Mouse (Mus musculus): Measurements from ENCODE around the gene Lmbr1l. TPM values are rescaled to one million over a fixed set of nuclear protein-coding genes. Genes with fewer than 3 reads are reported as not detected.

Lmbr1l gene
- total RNA-seq, 2 experiments from 2014 or later: 13.7 to 17.9 TPM

DNA sequence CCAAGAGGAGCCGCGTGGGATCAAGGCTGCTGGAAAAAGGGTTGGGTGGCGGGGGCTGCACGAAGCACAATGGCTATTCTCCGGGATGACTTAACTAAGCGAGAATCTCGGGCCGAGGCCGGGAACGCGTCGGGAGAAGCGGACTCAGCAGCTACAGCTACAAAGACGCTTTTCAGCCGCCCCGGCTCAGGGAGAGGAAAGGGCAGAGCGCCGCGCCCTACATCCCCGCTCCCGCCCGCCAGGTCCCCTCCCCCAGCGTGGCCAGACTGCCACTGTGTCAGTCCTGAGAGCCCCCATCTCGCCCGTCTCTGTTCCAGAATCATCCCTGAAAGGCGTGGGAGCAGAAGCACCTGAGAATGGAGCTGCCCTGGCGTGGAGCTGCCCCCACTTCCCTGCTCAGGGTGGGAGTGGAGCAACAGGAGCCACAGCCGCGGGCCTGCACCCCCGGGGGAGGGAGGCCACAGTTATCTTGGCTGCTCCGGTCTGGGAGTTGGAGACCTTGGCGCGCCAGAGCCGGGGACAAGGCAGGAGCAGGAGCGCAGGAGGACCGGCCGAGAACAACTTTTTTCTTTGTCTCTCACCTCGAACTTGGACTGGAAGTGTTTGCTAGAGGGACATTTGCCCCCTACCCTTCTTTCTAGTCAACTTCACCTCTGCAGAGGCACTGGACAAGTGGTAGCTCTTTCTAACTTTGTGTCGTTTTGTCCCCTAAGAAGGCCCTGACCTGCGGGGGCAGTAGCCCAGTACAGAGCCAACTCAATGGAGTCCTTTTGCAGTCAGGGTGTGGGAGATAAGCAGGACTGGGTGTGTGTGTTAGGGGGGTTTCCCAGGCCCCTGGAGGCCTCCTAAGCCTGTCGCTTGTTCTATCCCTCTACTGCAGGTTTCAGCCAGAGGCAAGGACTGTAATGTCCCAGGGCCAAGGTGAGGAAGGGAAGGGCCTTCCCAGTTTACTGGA is 22.1 kb downstream of the Lmbr1l start:
- DNase-seq (ENCODE audit: low spot score in 2 of 2): no peak

DNA sequence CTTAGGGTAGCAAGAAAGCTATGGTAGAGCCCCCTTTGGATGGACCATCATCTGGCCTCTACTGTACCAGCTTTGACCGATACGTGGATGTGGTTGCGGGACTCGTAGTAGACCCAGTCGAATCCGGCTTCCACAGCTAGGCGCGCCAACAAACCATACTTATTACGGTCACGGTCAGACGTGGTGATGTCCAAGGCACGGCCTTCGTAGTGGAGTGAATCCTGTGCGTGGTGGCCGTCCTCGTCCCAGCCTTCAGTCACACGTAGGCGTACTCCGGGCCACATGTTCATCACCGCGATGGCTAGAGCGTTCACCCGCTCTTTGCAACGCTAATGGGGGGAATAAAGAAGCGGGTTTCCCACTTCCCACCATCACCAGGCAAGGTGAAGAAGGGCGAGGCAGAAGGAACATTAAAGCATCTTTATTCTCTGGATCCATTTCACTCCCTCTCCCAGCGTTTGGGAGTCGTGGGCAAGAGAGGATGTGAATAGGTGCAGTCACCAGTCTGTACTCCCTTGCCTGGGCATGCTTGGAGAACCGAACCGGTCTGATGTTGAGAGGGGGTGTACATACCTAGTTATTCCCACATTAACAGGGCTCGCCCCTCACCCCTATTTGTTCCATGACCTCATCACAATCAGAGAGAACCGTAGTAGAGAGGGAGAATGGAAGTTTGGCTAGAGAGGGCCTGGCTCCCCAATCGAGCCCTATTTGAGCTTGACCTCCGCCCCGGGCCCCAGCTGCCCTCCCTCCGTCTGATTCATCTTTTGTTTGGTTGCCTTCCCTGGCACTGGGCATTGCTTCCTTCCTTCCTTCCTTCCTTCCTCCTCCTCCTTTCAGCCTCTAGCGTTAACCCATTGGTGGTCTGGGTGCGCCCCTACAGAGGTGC is 23.0 kb downstream of the Lmbr1l start:
- no peak for DNase-seq (ENCODE audit: low spot score in 2 of 2)

DNA sequence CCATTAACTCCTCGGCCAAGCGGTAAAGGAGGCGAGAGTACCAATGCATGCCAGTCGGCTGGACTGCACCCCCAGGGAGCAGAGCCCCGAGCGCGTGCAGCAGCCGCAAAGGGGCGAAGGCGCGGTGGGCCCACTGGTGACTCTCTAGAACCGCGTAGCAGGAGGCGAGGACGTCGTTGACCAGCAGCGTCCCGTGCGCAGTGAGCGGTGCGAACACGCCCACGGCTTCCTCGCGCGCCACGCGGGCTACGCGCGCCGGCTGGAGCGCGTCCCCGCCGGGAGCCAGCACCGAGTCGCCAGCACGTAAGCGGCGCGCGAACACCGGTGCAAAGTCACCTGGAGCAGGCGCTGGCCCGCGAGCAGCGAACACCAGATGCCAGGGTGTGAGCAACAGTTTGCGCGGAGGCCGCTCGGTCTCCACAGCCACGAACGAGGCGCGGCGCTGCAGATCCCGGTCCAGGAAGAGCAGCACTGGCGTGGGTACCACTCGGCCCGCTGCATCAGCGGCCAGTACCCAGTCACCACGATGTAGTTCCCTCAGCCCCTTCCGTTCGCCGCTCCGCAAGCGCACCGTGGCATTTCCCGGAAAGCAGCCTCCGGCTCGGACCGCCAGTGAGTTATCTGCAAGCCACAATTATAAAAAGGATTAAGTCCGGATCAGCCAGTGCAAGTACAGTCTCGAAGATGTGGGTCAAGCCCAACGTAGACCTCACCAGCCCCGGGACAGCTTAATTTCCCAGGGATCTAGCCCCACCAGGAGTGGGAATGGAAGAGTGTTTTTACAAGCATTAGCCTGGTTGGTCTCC is 23.9 kb downstream of the Lmbr1l start, which contains the start of gene Rhebl1:
Rhebl1 (minus strand) TSS at position 601 of the 806 bp plus-strand sequence.
- no peak for DNase-seq (ENCODE audit: low spot score in 2 of 2)

DNA sequence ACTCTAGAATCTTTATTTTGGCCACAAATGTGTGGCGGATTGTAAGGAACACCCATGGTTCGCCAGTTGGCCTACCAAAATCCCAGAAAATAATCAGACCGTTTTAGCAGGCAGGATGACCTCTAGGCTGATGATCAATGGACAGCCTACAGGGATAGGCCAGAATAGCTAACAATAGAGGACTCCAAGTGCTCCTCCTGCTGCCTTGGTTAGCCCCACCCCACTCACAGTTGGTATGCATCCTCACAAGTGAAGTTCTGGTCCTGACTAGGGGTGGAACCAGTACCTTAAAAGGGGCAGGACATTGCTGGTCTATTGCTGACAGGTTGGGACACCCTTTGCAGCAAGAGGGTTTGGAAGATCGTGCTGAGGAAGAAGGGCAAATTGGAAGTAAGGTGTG is 25.0 kb downstream of the Lmbr1l start:
- no peak for DNase-seq (ENCODE audit: low spot score in 2 of 2)

DNA sequence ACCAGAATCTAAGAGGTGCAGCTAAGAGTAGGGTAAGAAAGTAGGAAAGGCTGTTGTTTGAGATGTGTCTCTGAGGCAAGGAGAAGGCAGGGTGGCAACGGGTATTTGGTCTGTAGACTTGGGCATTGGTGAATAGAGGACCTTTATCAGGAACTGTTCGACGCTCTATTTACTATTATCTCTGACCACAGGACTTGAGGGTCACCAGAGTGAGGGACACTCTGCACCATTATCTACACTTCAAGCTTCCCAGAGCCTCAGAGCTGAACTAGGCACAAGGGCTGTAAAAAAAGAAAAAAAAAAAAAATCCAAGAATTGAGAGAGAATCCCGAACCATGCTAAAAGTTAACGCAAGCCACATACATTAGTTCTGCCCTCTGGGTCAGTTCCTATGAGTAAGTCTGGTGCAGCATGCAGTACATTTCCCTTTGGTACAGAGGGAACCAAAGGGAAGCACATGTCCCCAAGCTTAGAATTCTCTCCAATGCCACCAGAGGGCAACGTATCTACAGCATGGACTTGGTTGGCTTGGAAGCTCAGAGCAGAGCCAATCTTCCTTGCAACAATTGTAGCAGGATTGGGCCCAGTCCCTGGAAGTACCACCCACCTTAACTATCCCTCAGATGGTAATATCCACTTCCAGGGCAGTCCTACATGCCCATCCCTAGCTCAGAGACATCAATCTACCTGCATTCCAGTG is 26.0 kb downstream of the Lmbr1l start:
- DNase-seq (ENCODE audit: low spot score in 2 of 2): peak; percentile 54 to 80

DNA sequence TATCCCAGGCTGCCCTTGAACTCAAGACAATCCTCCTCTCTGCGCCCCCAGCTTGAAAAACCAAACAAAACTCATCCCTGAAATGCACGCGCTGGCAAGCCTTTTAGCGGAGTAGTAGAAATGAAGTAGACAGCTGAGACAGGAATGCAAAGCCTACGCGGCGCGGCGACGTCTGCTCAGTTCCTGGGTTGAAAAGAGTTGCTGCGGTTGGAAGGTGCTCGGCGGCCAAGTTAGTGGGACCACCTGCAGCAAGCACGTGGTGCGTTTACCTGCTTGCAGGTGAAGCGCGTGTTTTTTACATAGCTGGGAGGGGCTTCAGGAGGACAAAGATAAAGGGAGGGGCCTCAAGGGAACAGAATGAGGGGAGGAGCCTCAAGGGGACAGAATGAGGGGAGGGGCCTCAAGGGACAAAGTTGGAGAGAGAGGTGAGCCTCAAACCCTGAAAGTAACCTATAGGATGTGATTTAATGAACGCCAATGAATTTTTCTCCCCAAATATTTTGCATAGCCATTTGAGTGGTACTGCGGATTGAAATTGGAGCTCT is 26.8 kb downstream of the Lmbr1l start:
- no peak for DNase-seq (ENCODE audit: low spot score in 2 of 2)

DNA sequence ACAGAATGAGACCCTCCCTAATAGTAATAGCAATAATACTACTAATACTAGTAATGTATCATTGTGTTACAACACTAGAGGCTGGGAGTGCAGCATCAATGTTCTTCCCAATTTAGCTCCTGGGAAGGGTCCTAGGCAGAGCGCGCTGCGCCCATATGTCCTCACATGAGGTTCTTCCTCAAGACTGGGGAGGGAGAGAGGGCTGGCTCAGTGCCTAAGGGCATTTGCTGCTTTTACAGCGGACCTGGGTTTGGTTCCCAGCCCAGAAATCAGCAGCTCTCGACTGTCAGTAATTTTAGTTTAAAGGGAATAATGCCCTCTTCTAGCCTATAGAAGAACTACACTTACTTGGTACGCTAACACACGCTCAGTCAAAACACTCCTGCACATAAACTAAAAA is 30.5 kb downstream of the Lmbr1l start:
- DNase-seq (ENCODE audit: low spot score in 2 of 2): no peak

DNA sequence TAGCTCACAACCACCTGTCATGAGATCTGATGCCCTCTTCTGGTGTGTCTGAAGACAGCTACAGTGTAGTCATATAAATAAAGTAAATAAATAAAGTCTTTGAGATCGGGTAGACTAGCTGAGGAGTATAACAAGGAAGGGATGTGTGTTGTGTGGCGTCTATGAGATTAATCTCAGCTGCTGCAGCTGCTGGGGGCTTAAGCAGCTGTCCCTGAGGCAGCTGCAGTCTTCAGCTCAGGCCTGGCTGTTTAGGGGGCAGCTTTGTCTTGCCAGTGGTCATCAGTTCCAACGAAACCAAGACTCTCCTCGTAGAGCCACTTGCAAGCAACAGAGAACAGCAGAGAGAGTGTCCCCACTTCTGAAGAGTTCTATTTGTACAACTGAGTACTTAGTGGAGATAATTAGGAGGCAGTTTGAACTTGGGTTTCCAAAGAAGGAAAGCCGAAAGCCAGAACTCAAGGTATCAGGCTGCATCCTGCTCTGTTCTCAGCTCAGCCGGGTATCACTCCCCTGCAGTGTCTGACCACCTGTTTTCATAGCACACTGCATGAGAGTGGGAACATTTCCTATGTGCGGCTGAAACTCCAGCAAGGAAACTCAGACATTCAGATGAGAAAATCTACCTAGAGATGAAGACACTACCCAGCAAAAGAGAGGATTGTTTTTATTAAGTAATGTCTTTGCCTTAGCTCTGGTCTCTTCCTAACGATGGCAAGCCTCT is 31.2 kb downstream of the Lmbr1l start:
- DNase-seq (ENCODE audit: low spot score in 2 of 2): no peak

DNA sequence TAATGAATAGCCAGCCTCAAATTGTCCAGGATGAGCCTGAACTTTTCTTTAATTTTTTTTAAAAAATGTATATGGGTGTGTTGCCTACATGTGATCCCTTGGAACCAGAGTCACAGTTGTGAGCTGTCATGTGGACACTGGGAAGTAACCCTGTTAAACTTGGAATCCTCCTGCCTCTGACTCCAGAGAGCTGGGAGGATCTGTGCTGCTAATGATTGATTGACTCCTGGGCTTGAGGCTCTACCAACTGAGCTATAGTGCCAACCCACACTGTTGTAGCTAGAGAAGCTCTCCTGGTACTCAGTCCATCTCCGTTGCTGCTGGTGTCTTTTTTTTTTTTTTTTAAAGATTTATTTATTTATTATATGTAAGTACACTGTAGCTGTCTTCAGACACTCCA is 33.9 kb downstream of the Lmbr1l start:
- DNase-seq (ENCODE audit: low spot score in 2 of 2): no peak

DNA sequence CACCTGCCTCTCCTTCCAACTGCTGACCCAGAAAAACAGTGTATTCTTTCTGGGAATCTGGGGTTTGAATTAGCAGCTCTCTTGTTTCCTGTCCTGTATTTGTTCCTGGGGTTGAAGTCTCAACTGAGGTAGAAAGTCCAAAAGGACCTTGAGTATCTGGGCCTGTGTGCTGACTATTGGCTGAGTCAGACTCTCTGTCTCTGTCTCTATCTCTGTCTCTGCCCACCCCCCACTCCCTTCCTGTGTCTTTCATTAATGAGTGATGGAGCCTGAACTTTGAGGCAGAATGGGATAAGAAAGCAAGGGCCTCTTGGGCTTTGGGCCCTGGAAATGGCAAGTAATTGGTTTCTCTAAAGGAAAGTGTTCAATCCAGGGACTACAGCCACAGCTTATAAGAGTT is 34.4 kb downstream of the Lmbr1l start:
- no peak for DNase-seq (ENCODE audit: low spot score in 2 of 2)

DNA sequence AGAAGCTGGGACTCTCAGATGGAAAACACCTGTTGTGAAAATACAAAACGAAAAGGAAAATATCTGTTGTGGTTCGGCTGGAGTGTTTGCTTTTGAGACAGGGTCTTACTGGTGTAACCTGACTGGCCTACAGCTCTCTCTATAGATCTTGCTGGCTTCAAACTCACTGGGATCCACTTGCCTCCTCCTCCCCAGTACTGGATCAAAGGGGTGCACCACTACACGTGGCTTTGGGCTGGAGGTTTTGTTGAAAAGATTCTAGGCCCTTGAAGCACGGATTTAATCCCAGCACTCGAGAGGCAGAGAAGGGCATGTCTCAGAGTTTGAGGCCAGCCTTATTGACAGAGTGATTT is 36.4 kb downstream of the Lmbr1l start:
- no peak for DNase-seq (ENCODE audit: low spot score in 2 of 2)

DNA sequence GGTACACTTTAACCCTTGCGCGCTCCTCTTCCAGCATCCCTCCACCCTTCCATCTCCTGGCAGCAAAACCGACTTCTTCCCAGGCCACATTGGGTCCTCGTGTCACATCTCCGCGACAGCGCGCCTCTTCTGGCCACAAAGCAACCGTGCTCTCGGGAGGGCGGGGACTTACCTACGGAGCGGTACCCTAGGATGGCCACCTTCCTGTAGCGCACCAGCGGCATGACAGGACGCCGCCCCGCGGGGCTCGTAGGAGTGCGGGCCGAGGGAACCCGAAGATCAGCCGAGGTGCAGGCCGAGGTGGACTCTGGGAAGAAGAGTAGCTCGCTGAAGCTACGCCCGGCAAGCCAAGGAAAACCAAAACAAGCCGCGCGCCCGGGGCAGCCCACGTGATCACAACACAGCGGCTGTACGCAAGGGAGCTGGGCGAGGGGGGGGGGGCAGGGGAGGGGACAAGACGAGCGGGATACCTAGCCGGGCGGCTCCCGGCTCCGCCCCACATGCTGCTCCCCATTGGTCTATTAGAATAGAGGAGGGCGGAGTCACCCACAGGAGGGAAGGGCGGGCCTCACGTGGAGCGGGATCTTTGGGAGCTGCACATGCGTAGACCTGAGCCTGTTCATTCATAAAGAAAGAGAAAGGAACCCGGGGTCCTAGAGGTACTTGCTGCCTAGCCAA is 36.9 kb downstream of the Lmbr1l start:
- DNase-seq (ENCODE audit: low spot score in 2 of 2): peak; percentile 79 to 92

DNA sequence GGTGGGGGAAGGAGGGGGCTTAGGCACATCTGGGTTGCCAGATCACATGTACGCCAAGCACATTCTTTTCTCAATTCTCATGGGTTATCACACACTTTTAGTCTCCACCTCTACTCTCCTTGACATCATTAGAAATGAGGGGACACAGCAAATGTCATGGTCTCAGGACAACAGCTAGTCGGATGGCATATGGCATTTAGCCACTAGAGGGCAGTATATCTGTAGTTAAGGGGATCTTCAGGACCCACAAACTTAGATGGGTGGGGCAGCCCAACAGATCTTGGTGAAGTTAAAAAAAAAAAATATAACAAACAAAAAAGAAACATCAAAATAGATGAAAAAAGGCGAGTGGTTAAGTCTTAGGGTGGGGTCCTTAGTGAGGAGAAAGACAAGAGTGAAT is 40.7 kb downstream of the Lmbr1l start:
- peak in 1 of 2 experiments; percentile 72 for DNase-seq (ENCODE audit: low spot score in 2 of 2)

DNA sequence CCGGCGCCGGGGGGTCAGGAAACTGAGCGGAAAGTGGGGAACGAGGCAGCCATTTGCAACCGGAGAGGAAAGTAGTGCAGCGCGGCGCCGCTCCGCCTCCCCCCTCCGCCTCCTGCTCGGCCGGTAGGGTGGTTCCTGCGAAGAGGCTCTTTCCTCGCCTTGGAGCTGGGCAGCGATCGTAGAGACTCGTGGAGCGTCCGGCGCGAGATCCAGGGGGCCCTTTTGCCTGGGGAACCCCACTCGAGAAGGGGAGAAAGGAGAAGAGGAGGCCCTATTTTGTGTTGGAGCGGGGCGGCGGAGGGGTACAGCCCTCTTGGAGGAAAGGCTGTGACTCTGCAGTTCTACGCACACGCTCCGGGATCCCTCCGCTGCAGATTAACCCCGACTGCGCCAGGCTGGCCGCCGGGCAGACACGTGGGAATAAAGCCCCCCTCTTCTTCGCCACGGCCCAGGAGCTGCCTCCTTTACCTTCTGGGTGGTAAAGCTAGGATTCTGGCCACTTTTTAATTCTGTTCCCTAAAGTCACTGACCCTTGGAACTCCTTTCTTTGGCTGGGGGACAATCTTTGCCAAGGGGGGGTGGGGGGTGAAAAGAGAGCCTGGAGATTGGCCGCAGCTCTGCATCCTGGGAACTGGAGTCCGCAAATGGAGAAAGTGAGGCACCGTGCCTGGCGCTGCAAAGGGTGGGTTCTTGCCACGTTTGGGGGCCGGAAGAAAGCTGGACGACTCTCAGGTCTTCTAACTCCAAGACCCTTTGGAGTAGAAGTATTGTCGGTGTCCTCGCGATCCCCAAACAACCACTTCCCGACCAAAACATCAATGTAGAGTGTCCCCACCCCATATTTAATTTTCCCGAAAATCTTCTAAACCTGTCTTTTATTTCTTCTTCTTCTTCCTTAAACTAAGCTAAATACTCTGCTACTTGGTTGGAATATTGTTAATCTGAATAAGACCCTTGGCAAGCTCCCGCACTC is 45.8 kb downstream of the Lmbr1l start:
- peak; percentile 95 to 98 for DNase-seq (ENCODE audit: low spot score in 2 of 2)

DNA sequence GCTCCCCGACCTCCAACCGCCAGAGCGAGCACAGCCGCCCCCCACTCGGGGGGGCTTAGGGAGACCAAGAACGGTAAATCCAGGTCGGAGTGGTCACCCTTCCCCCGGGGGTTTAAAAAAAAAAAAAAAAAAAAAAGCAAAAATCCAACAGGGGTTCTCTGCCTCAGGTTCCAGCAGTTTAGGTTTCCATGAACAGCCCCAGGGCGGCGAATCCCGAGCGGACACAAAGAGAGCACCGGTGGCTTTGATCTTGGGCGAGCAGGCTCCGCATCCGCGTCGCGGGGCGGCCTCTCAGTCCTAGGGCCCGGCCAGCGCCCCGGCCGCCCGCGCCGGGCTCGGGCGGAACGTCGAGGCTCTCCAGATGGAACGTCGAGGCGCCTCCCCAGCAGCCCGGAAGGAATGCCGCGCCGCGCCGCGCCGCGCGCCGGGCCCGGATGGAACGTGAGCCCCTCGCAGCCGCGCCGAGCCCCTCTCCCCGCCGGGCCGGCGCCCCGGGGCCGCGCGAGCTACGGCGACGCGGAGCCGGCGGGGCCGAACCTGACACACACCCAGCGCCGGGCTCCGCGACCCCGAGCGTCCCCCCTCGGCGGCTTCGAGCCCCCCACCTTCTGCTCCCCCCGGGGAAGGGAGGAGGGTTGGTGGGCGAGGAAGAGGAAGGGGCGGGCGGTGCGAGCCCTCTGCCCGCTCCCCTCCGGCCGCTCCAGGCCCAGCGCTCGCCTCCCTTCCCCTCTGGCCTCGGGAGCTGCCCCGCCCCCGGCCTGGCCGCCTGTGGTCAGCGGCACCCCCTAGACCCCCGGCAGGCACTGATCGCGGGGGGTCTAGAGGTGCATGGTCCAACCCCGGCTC is 46.7 kb downstream of the Lmbr1l start, which contains the start of gene Kmt2d:
Kmt2d (minus strand) TSS at position 135 of the 846 bp plus-strand sequence.
- peak in 1 of 2 experiments; percentile 13 for DNase-seq (ENCODE audit: low spot score in 2 of 2)

DNA sequence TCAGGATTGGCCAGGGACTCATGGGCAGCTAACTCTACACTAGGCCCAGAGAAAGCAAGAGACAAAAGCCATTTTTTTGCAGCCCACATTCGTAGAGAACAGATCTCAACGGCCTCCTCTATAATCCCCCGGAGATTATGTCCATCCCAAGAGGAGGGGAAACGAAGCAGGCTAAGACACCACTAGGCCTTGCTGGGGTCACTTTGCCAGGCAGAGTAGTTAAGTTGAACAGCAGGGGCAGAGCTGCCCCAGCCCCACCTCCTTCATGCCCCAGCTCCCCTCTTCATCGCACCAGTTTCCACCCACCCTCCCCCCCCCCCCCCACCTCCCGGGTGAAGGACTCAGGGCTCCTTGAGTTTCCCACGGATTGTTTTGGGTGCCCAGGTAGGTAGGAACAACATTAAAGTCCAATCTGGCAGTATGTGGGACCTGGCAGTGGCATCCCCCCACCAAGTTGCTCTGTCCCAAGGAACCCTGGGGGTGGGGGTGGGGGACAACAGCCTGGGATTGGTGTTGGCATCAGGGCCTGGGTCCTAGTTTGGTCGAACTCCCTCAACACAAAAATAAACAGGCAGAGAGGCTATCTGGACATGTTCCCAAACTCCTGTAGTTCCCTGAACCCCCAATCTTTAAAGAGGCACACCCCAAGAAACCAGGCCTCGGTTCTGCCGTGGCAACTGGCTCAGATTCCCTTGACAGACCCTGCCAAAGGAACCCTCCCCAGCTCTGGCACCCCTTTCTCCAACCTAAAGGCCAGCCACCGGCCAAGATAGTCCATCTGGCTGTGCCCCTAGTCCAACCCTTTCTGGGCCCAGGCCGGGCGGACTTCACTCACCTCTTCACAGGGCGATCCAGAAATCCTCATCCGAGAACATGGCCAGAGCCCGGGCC is 47.6 kb downstream of the Lmbr1l start:
- DNase-seq (ENCODE audit: low spot score in 2 of 2): peak in 1 of 2 experiments; percentile 48
